Mouse (Mus musculus) embryonic facial prominence, embryonic 11.5 days (tissue): ENCODE measurements around the gene Rps6kb2. TPM values are rescaled to one million over a fixed set of nuclear protein-coding genes. Genes with fewer than 3 reads are reported as not detected.
"Not testable (repeated sequence)": the region's sequence is repeated elsewhere in the genome, so short reads cannot be mapped to it uniquely, and the experiment has no call there.

Experiments used
- ATAC-seq: fragments of 200-750 bp; cut with Nextera tagmentation; replicated peaks from 2 replicates; pipeline ENCODE4 v1.8.0; 2017; ENCODE audit warnings: low read depth; ENCODE audit not compliant: insufficient number of reproducible peaks, low FRiP score, low TSS enrichment
- DNase-seq: peaks from one replicate; pipeline ENCODE4 v3.0.0-alpha.2; 2015; ENCODE audit warnings: low spot score
- H3K27ac ChIP-seq: fragments of 300-500 bp; sonication (generic); replicated peaks from 2 replicates; pipeline ENCODE4 v1.5.1; 2014; ENCODE audit warnings: mild to moderate bottlenecking, low read depth, low read length, control low read depth
- H3K27me3 ChIP-seq: fragments of 300-500 bp; sonication (generic); 2 replicates; pipeline ENCODE4 v1.6.1; 2014; ENCODE audit warnings: mild to moderate bottlenecking, low read length, moderate library complexity, mixed read lengths; ENCODE audit not compliant: control insufficient read depth, insufficient read depth
- H3K36me3 ChIP-seq: fragments of 300-500 bp; sonication (generic); replicated peaks from 2 replicates; pipeline ENCODE4 v1.6.1; 2014; ENCODE audit warnings: low read depth, mild to moderate bottlenecking, low read length, moderate library complexity, mixed read lengths; ENCODE audit not compliant: control insufficient read depth, insufficient read depth
- H3K4me1 ChIP-seq: fragments of 300-500 bp; sonication (generic); 2 replicates; pipeline ENCODE4 v1.6.1; 2014; ENCODE audit warnings: low read length, mixed read lengths; ENCODE audit not compliant: control insufficient read depth, insufficient read depth
- H3K4me2 ChIP-seq: fragments of 300-500 bp; sonication (generic); 2 replicates; pipeline ENCODE4 v1.6.1; 2014; ENCODE audit warnings: low read depth, mild to moderate bottlenecking, control low read depth, low read length, moderate library complexity
- H3K4me3 ChIP-seq: fragments of 300-500 bp; sonication (generic); 2 replicates; pipeline ENCODE4 v1.5.1; 2014; ENCODE audit warnings: low read depth, low read length, control low read depth
- H3K9ac ChIP-seq: fragments of 300-500 bp; sonication (generic); replicated peaks from 2 replicates; pipeline ENCODE4 v1.6.1; 2014; ENCODE audit warnings: mild to moderate bottlenecking, control low read depth, low read length
- H3K9me3 ChIP-seq: fragments of 300-500 bp; sonication (generic); replicated peaks from 2 replicates; pipeline ENCODE4 v1.6.1; 2016; ENCODE audit warnings: mild to moderate bottlenecking, low read length, inconsistent platforms, mixed read lengths; ENCODE audit not compliant: control insufficient read depth
- WGBS: fragments of 180-500 bp; shearing (Covaris S2); extraction: QIAGEN DNeasy Blood & Tissue Kit; methylation state at CpG from one replicate; pipeline ENCODE4 v1.1.7; 2014; 5-methylcytosine and 5-hydroxymethylcytosine counted together
- polyA plus RNA-seq: library from polyadenylated mRNA; unstranded; fragments of >200 nt; fragmentation: Nextera tagmentation; extraction: Ambion mirVana; gene quantifications from 2 replicates; pipeline ENCODE4 v1.2.1, GENCODE M21; 2014

Gene Rps6kb2
- polyA plus RNA-seq, 1 experiment from 2014 or later = 42.3 TPM

DNA sequence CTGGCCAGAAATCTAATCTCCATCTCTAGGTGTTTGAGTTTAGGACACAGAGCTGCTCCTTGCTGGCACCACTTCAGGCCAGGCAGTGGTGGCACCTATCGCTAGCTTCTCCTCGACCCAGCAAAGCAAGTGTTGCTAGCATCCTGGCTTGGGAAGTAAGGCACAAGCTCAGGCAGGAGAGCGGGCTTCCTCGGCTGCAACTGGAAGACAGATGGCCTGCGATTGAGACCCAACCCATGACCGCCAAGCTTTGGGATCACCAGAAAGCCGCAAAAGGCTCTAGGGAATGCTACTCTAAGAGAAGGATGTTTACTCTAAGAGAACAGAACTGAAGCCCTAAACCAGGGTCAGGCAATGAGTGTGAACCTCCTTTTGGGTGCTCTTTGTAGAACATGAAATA, 33.7 kb downstream of the Rps6kb2 start:
- no peak for ATAC-seq
- no peaks in the 10 kb centered on the region for H3K9me3 ChIP-seq
- no peaks in the 10 kb centered on the region for H3K27me3 ChIP-seq
- no peaks in the 10 kb centered on the region for H3K36me3 ChIP-seq
- no peak overlapping the region for H3K4me3 ChIP-seq
- 97% methylated on average over 7 of the region's 7 CpGs for WGBS
- no peak overlapping the region for H3K27ac ChIP-seq
- DNase-seq = no peak
- peaks cover 2% of the 10 kb centered on the region for H3K4me1 ChIP-seq
- H3K9ac ChIP-seq = no peak overlapping the region
- no peak overlapping the region for H3K4me2 ChIP-seq

DNA sequence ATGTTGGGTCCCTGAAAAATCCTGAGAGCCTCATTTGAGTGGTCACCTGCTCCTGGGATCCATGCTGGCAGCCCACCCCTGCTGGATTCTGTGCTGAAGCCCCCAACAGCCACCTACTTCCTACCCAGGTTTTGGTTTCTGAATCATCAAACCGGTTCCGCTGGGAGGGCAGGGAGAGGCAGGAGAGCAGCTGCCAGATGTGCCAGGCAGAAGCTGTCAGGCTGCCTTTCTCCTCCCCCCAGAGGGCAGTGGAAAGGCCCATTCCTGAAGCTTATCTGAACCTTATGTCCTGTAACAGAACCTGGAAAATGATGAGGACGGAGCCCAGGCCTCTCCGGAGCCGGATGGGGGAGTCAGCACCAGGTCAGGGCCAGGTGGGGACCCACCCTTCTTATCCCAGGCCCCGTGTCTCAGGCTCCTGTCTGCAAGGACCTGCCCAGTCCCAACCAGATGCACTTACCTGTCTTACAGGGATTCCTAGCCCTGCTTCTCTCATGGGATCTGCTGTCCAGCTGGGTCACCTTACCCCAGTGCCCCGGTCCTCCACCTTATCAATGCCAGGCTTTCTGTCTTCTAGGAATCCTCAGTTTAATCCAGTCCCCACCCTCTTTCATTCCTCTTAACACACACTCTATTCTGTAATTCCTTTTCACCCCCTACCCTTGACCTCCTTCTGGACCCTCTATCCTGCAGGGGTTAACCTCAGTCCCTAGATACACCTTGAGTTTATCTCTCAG, 36.2 kb downstream of the Rps6kb2 start:
- Histone ChIP-seq H3K27me3 (no peaks in the 10 kb centered on the region), H3K4me3 (peak overlapping the region; percentile 78), H3K27ac (no peak overlapping the region), H3K4me1 (peaks cover 2% of the 10 kb centered on the region), H3K4me2 (peak overlapping the region; percentile 59), H3K9ac (peak overlapping the region; percentile 82), H3K36me3 (no peaks in the 10 kb centered on the region), H3K9me3 (no peaks in the 10 kb centered on the region)
- WGBS = 65% methylated on average over 7 of the region's 7 CpGs
- ATAC-seq = no peak
- no peak for DNase-seq

DNA sequence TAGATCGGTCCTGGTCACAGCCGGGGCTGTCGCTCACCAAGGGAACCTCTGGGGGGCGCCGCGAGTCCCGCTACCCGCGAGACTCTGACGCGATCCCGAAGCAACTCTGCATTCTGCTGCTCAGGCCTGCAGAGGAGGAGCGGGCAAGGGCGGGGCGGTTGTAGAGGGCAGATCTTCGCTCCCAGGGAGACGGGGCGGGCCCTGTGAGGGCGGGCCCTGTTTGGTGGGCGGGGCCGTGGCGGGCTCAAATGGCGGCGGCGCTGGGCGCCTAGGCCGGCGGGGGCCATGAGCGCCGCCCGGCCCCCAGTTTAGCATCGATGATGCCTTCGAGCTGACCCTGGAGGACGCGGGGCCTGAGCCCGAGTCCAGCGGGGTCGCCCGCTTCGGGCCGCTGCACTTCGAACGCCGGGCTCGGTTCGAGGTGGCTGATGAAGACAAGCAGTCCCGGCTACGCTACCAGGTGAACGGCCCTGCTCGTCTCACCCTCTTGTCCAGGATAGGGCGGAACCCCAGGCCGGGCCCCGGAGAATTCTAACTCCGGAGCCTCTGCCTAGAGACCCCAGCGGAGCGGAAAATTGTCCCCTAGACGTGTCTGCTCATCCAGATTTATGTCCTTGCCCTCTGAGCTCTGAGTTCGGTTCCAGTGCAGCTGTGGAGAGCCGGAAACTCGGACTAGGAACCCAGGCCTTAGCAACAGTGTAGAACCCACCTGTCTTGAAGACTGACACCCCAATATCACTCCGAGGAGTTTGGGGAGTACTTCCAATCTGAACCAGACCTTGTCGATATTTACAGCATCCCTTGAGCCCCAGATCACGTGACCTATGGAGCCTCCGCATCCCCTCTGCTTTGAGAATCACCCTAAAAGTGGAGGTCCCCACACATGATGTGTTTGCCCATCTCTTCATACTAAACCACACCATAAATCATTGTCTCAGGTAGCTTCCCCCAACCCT, 37.1 kb downstream of the Rps6kb2 start, which contains the start of gene Aip:
TSS of gene Aip (minus strand) at position 118 of the 956 bp plus-strand sequence.
- WGBS = under 1% methylated on average over 63 of the region's 64 CpGs
- Histone ChIP-seq H3K9ac (peak within 1 kb of the TSS; percentile 82), H3K4me2 (peak within 1 kb of the TSS; percentile 59), H3K4me1 (peaks cover 2% of the 10 kb centered on the region), H3K9me3 (no peaks in the 10 kb centered on the region), H3K4me3 (peak within 1 kb of the TSS; percentile 78), H3K27me3 (no peaks in the 10 kb centered on the region), H3K27ac (no peak within 1 kb of the TSS), H3K36me3 (no peaks in the 10 kb centered on the region)
- peak; percentile 98 for DNase-seq
- ATAC-seq = peak; percentile 94

DNA sequence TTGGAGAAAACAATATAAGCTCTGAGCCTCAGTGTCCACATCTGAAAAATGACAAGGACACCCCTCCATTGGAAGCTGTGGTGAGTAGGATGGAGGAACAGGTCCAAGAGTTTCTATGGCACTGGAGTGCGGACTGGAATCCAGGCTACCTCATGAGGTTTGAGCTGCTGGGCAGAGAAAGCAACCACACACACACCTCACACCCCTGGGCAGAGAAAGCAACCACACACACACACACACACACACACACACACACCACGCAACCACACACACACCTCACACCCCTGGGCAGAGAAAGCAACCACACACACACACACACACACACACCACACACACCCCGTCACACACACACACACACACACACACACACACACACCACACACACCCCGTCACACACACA, 37.9 kb downstream of the Rps6kb2 start:
- peak overlapping the region; percentile 78 for H3K4me3 ChIP-seq
- peak overlapping the region; percentile 19 for H3K4me2 ChIP-seq
- not testable (repeated sequence) for H3K9me3 ChIP-seq, H3K36me3 ChIP-seq, H3K4me1 ChIP-seq, H3K27ac ChIP-seq, DNase-seq, H3K27me3 ChIP-seq
- 18% methylated on average over 4 of the region's 4 CpGs for WGBS
- peak overlapping the region; percentile 39; the same call in 1 of the 2 replicates for H3K9ac ChIP-seq
- peak; percentile 31 for ATAC-seq

DNA sequence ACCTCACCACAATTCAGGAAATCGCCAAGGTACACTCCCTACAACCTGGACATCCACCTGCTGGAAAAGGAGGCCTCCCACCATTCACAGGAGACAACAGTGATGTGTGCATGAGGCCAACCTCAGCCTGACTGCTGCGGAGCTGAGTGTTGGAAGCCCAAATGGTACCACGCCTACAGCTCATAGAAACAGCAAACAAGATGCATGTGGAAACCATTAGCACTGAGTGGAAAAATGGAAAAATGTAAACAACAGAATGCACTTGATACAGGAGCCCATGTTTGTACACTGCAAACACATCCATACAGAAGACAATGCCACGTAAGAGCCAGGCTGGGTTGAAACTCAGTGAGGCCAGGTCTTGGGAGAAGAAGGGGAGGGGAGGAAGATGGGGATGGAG, 38.7 kb downstream of the Rps6kb2 start:
- H3K4me3 ChIP-seq = no peak overlapping the region
- H3K9me3 ChIP-seq = no peaks in the 10 kb centered on the region
- peaks cover 2% of the 10 kb centered on the region for H3K4me1 ChIP-seq
- no peak overlapping the region for H3K9ac ChIP-seq
- ATAC-seq (no peak), DNase-seq (no peak)
- H3K36me3 ChIP-seq = no peaks in the 10 kb centered on the region
- WGBS = 69% methylated on average over 4 of the region's 4 CpGs
- H3K27me3 ChIP-seq = no peaks in the 10 kb centered on the region
- no peak overlapping the region for H3K27ac ChIP-seq
- H3K4me2 ChIP-seq = no peak overlapping the region

DNA sequence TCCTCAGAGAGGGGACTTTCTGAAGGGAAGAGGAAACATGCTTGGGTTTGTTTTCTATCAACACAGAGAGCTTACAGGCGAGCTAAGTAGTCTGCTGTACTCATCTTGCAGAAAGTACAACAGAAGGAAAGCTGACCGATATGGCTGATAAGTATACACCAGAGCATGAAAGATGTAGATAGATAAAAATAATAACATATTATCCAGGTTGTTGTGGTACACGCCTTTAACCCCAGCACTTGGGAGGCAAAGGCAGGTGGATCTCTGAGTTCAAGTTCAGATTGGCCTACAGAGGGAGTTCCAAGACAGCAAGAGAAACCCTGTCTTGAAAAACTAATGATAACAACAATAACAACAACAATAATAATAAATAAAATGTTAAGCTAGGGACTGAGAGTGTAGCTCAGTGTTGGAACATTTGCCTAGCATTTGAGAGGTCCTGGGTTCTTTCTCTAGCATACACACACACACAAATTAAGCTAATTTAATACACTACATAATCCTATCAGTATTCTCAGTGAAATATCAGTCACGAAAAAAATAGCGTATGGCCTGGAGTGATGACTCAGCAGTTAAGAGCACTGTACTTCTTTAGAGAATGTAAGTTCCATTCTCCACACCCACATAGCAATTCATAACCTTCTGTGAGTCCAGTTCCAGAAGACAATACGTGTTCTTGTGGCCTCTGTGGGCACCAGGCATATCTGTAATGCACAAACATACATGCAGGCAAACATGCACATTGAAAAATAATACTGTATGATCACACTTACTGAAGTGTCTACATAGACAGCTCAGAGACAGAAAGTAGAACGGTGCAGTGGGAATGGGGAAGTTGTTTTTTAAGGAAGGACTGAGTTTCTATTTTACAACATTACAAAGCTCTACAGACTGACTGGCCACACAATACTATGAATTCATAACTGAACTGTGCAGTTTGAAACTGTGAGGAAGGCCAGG, 40.5 kb downstream of the Rps6kb2 start:
- 84% methylated on average over 7 of the region's 7 CpGs for WGBS
- ATAC-seq (no peak), DNase-seq (no peak)
- Histone ChIP-seq H3K27me3 (no peaks in the 10 kb centered on the region), H3K4me2 (no peak overlapping the region), H3K4me3 (no peak overlapping the region), H3K9ac (no peak overlapping the region), H3K4me1 (peaks cover 2% of the 10 kb centered on the region), H3K36me3 (no peaks in the 10 kb centered on the region), H3K9me3 (no peaks in the 10 kb centered on the region), H3K27ac (no peak overlapping the region)

DNA sequence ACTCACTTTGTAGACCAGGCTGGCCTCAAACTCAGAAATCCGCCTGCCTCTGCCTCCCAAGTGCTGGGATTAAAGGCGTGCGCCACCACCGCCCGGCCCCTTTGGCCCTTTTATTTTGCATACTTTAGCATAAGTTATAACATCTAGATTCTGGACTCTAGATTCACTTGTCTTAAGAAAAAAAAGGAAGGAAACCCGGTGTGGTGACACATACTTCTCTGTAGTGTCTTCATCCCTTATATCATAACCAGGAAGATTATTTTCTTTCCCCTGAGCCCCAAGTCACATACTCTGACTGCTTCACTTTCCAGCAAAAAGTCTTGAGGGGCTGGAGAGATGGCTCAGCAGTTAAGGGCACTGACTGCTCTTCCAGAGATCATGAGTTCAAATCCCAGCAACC, 41.3 kb downstream of the Rps6kb2 start:
- H3K4me3 ChIP-seq, H3K27ac ChIP-seq, H3K36me3 ChIP-seq, DNase-seq, H3K4me1 ChIP-seq, H3K9me3 ChIP-seq, H3K27me3 ChIP-seq, ATAC-seq, H3K9ac ChIP-seq, H3K4me2 ChIP-seq: not testable (repeated sequence)
- WGBS = 61% methylated on average over 6 of the region's 6 CpGs
